Mouse (Mus musculus) kidney, postnatal 4 days (tissue): ENCODE results near the gene Dapp1.
"Not testable (repeated sequence)": the region's sequence is repeated elsewhere in the genome, so short reads cannot be mapped to it uniquely, and the experiment has no call there.

Experiments
- DNase-seq, 2 experiments: peaks; one replicate each; pipeline ENCODE4 v3.0.0; 2021; ENCODE audit warnings: mixed read lengths in 2 of 2

Gene Dapp1

GRCm38 (mm10) chr3:137918172-137918931, 63.0 kb downstream of the Dapp1 start, which contains the start of gene Lamtor3:
TSS of gene Lamtor3 (plus strand) at chr3:137918506.
- DNase-seq: peak; percentile 90 to 94

- DNase-seq: peak in 1 of 2 experiments; percentile 12
These were observed 63.6 kb downstream of the Dapp1 start for GRCm38 (mm10) chr3:137917694-137918171.

DNA sequence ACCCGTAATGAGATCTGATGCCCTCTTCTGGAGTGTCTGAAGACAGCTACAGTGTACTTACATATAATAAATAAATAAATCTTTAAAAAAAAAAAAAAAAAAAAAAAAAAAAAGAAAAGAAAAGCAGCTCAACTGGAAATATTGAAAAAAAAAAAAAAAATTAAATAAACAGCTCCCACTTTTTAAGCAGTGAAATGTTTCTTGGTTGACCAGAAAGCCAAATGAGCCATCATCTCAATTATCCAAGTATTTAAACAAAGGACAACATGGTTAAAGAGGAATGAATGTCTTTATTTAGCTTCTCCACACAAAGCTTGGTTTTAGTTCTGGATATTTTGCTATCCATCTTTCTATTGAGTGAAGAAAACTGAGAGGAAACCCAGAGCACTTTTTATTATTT, 66.8 kb downstream of the Dapp1 start:
- not testable (repeated sequence) for DNase-seq

- no peak for DNase-seq
These were observed 68.3 kb downstream of the Dapp1 start for GRCm38 (mm10) chr3:137913093-137913492.

GRCm38 (mm10) chr3:137900149-137900548, 81.2 kb downstream of the Dapp1 start:
- DNase-seq: no peak

DNA sequence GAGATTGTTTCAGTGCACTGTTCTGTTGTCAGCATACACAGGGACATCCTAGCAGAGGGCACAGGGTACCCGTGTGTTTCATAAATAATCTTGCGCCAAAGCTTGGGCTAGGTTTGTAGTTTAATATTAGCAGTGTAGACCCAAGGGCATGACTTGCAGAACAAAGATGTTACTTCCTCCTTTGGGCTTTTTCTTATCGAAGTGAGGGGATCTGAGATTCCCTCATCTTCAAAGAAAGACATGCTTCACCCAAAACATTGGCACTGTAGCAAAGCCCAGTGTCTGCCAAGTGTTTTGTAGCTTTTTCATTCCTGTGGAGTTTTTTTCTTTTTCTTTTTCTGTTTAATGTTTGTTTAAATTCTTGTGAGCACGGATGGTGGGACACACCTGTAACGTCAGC, 83.7 kb downstream of the Dapp1 start:
- DNase-seq: no peak

DNA sequence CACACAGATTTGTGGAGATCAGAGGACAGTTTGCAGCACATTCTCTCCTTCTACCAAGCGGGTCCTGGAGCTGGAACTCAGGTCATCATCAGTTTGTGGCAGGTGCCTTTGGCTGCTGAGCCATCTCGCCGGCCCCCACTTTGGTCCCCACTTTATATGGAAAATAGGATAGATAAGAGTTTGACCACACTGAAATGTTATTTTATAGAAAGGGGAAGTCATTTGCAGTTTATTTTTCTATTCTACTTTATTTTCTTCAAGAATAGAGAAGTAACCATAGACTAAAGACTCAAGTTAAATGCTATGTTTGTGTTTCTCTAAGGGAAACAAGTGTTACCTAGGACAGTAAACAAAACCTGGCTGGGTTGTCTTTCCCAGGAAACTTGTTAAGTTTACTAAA, 84.5 kb downstream of the Dapp1 start:
- no peak for DNase-seq

DNA sequence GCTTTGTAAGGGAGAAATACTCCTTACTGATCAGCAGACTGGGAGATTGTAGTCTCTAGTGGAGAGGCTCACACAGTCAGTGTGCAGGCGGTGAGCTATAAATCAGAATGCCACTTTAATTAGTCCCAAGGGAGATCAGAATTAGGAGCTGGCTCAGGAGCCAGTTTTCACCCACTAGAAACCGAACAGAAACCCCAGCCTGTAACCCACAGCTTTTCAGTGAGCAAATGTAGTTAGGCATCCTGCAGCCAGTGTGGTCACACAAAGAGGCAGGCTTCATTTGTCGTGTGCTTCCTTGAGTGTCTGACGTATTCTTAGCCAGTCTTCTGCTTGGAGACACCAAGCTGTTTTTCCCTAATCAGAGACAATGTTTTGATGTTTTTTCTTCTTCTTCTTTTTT, 85.0 kb downstream of the Dapp1 start:
- DNase-seq: no peak

DNA sequence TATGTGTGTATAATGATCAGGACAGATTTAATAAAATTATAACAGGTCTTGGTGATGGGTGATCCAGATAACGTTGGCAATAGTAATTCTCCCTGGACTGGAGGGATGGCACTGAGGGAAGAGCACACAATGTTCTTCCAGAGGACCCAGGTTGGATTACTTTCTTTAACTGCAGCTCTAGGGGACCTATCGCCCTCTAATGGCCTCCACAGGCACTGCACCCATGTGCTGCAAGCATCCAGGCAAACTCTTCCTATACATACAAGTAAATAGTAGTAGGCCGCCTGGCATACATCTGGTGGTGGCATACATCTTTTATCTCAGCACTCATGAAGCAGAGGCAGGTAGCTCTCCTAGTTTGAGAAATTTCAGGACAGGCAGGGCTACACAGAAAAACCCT, 86.1 kb downstream of the Dapp1 start:
- DNase-seq: peak; percentile 13 to 17

DNA sequence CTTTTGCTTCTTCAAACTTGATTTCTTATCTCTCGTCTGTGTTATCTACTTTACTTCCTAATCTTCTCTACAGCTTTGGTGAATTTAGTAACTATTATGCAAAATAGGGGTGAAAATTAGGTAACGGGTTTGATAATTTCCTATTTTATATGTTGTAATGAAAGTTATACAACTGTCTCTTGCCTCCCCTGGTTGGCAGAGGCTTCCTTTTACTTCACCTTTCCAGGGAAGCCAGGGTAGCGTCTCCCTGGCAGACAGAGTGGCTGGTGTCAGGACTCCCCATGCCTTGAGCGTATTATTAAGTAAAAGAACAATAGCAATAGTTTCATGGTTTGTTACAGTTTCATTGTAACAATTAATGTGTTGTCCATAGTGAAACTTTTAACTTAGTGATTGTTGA, 87.6 kb downstream of the Dapp1 start:
- no peak for DNase-seq

- DNase-seq: no peak
These were observed 89.2 kb downstream of the Dapp1 start for GRCm38 (mm10) chr3:137892118-137892517.

DNA sequence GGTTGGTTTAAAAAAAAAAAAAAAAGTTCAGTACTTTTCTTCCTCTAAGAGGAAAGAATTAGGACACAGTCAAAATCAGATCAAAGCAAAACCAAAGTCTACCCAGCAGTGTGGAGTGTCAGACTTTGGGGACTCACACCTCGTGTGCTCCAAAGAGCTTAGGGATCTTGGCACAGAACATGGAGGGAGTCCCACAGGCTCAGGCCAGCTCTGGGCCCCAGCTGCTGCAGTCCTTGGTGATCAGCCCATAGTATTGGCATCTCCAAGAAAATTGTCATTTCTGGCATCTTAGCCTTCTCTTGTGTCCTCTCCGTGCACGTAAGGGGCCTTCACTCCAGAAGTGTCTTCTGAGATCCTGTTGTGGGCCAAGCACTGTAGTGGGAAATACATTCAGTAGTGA, 90.3 kb downstream of the Dapp1 start:
- DNase-seq: no peak

DNA sequence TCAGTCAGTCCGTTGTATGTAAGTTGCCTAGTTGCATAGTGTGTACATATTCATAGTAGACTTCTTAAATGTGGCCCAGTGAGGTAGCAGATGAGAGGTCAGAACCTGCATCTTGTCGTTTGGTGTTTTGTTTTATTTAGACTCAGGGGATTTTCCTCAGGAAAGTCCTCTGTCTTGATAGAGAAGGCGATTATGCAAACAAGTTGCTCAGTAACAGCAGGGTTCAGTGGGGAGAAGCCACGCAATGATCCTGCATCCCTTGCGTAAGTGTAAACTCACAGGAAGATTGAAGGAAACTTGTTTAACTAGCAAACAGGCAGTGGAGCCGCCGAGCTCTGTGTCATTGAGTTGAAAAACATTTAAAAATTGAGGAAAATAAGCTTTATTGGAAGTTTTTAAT, 93.4 kb downstream of the Dapp1 start:
- no peak for DNase-seq

DNA sequence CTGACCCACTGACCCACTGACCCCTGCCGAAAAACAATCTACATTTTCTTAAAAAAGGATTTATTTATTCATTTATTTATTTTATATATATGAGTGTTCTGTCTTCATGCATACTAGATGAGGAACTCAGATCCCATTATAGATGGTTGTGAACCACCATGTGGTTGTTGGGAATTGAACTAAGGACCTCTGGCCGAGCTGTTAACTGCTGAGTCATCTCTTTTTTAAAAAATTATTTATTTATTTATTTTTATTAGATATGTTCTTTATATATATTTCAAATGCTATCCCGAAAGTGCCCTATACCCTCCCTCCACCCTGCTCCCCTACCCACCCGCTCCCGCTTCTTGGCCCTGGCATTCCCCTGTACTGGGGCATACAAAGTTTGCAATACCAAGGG, 100.3 kb downstream of the Dapp1 start:
- no peak for DNase-seq
